Mouse (Mus musculus): ENCODE measurements around the gene Zbtb43.

DNA sequence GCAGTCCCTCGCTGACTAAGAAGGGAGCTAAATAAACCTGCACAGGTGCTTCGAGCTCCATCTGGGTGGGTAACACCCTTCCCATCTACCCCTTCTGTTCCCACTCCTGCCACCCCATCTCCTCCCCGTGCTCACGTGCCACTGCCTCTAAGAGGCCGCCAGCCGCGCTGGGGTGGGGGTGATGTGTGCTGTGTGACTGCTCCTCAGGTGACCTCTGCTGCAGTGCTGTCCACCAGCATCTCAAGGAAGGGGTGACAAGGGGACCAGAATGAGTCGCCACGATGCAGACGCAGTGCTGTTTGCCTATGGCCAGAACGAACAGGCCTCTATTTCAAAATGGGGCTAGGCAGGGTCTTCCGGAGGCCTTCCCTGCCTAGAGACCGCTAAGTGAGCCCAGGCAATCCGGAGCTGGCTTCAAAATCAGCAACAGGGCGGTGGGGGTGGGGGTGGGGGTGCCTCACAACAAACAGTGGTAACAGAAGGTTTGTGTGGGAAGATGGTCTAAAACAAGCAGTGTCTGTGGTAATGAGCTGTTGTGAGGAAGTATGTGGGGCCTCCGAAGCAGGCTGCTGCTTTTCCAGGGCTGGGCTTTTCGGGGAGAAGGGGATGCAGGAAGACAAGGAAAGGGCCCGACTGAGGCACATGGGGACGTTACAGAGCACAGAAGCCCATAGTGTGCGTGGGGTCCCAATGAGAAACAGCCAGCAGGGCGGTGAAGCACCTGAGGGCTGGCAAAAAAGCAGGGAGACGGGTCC is 19.1 kb downstream of the Zbtb43 start:
- TF ChIP-seq CTCF (IDR thresholded peaks at IDR 0.05; ENCODE audit: borderline replicate concordance, insufficient read depth, low read length), result no peak
- no peak for TF ChIP-seq POLR2A (IDR thresholded peaks at IDR 0.05; ENCODE audit: low read depth, low read length)
